Comparison of ENCODE assay signal across 19 mouse cellular contexts in genomic region chrX:12082736-12083135, GRCm38 (mm10).
A peak's percentile ranks its signal among the peaks of the same experiment; 100 is the strongest.
DNase-seq lines count a peak whose midpoint lies in the region; ATAC-seq and TF ChIP-seq lines count a peak whose summit lies in the region.
"Had no signal": no experiment of that assay in that cellular context is flagged by ENCODE, and none has a peak within 500 bp of the region (broad histone marks: within the 10 kb centered on the region; RNA-seq: fewer than 3 reads in every experiment).

No protein-coding gene starts in this region.

- H3K36me3 ChIP-seq in hindbrain, embryonic 11.5 days (ENCODE audit: control insufficient read depth, insufficient read depth, low read length), result no peaks in the 10 kb centered on the region
- H3K36me3 ChIP-seq in hindbrain, embryonic 12.5 days, result no peaks in the 10 kb centered on the region
- no peaks in the 10 kb centered on the region for H3K36me3 ChIP-seq in midbrain, embryonic 11.5 days (ENCODE audit: control insufficient read depth, insufficient read depth, low read length)
- H3K36me3 ChIP-seq in midbrain, postnatal 0 days (ENCODE audit: insufficient read depth, low read length), result no peaks in the 10 kb centered on the region
- H3K36me3 ChIP-seq in embryonic facial prominence, embryonic 10.5 days (replicated peaks), result no peaks in the 10 kb centered on the region
- H3K36me3 ChIP-seq: embryonic facial prominence, embryonic 13.5 days; forebrain, embryonic 12.5 days; heart, embryonic 12.5 days; hindbrain, embryonic 15.5 days; liver, embryonic 15.5 days; stomach, embryonic 15.5 days had no signal

- TF ChIP-seq CTCF in midbrain, postnatal 0 days (IDR thresholded peaks at IDR 0.05), result no peak

- H3K27me3 ChIP-seq in hindbrain, embryonic 11.5 days (ENCODE audit: control insufficient read depth, insufficient read depth, low read length), result peaks cover 78% of the 10 kb centered on the region
- H3K27me3 ChIP-seq in hindbrain, embryonic 12.5 days, result peaks cover 96% of the 10 kb centered on the region
- peaks cover 87% of the 10 kb centered on the region for H3K27me3 ChIP-seq in midbrain, embryonic 11.5 days (ENCODE audit: control insufficient read depth, insufficient read depth, low read length)
- H3K27me3 ChIP-seq in midbrain, postnatal 0 days (ENCODE audit: insufficient read depth, low read length), result peaks cover 27% of the 10 kb centered on the region; the same call in 1 of the 2 replicates
- H3K27me3 ChIP-seq in embryonic facial prominence, embryonic 10.5 days (replicated peaks; ENCODE audit: low read depth, poor library complexity, severe bottlenecking), result peaks cover 100% of the 10 kb centered on the region

- no peak for ATAC-seq in hindbrain, embryonic 11.5 days (ENCODE audit: low FRiP score)
- no peak for ATAC-seq in hindbrain, embryonic 12.5 days (ENCODE audit: low FRiP score)
- no peak for ATAC-seq in midbrain, embryonic 11.5 days (ENCODE audit: low FRiP score)
- no peak for ATAC-seq in midbrain, postnatal 0 days (ENCODE audit: low FRiP score)

- H3K4me1 ChIP-seq in hindbrain, embryonic 11.5 days (replicated peaks; ENCODE audit: control insufficient read depth, insufficient read depth, low read length), result no peaks in the 10 kb centered on the region; the same call in 1 of the 2 replicates
- H3K4me1 ChIP-seq in hindbrain, embryonic 12.5 days, result peaks cover 37% of the 10 kb centered on the region
- peaks cover 35% of the 10 kb centered on the region for H3K4me1 ChIP-seq in midbrain, embryonic 11.5 days (ENCODE audit: control insufficient read depth, insufficient read depth, low read length)
- H3K4me1 ChIP-seq in midbrain, postnatal 0 days (ENCODE audit: insufficient read depth, low read length), result no peaks in the 10 kb centered on the region
- peaks cover 70% of the 10 kb centered on the region for H3K4me1 ChIP-seq in embryonic facial prominence, embryonic 10.5 days

- H3K4me2 ChIP-seq in hindbrain, embryonic 11.5 days (replicated peaks; ENCODE audit: low read depth, low read length), result no peak overlapping the region
- no peak overlapping the region for H3K4me2 ChIP-seq in hindbrain, embryonic 12.5 days (replicated peaks)
- no peak overlapping the region for H3K4me2 ChIP-seq in midbrain, embryonic 11.5 days
- no peak overlapping the region for H3K4me2 ChIP-seq in midbrain, postnatal 0 days (ENCODE audit: low read depth, low read length, poor library complexity, severe bottlenecking)
- H3K4me2 ChIP-seq: embryonic facial prominence, embryonic 13.5 days; forebrain, embryonic 12.5 days; heart, embryonic 12.5 days; hindbrain, embryonic 15.5 days; liver, embryonic 15.5 days; stomach, embryonic 15.5 days had no signal

- H3K9ac ChIP-seq in hindbrain, embryonic 11.5 days (ENCODE audit: low read depth, low read length), result no peak overlapping the region
- no peak overlapping the region for H3K9ac ChIP-seq in hindbrain, embryonic 12.5 days
- H3K9ac ChIP-seq in midbrain, embryonic 11.5 days (ENCODE audit: low read length), result no peak overlapping the region
- no peak overlapping the region for H3K9ac ChIP-seq in midbrain, postnatal 0 days (replicated peaks; ENCODE audit: low read length, poor library complexity, severe bottlenecking)
- H3K9ac ChIP-seq: embryonic facial prominence, embryonic 13.5 days; forebrain, embryonic 12.5 days; heart, embryonic 12.5 days; hindbrain, embryonic 15.5 days; liver, embryonic 15.5 days; stomach, embryonic 15.5 days had no signal

- WGBS in hindbrain, embryonic 11.5 days, result 7% methylated on average over 16 of the region's 16 CpGs
- WGBS in hindbrain, embryonic 12.5 days, result 9% methylated on average over 16 of the region's 16 CpGs
- WGBS in midbrain, embryonic 11.5 days, result 8% methylated on average over 16 of the region's 16 CpGs
- 25% methylated on average over 16 of the region's 16 CpGs for WGBS in midbrain, postnatal 0 days
- 7% methylated on average over 16 of the region's 16 CpGs for WGBS in embryonic facial prominence, embryonic 10.5 days

- no peak overlapping the region for H3K27ac ChIP-seq in hindbrain, embryonic 11.5 days (ENCODE audit: low read depth, low read length)
- no peak overlapping the region for H3K27ac ChIP-seq in hindbrain, embryonic 12.5 days
- H3K27ac ChIP-seq in midbrain, embryonic 11.5 days (ENCODE audit: low read depth, low read length), result no peak overlapping the region
- no peak overlapping the region for H3K27ac ChIP-seq in midbrain, postnatal 0 days (ENCODE audit: low read depth, low read length)
- H3K27ac ChIP-seq in embryonic facial prominence, embryonic 10.5 days (replicated peaks), result no peak overlapping the region
- H3K27ac ChIP-seq: embryonic facial prominence, embryonic 13.5 days; forebrain, embryonic 12.5 days; hindbrain, embryonic 15.5 days; liver, embryonic 15.5 days; stomach, embryonic 15.5 days had no signal

- DNase-seq in hindbrain, embryonic 11.5 days (ENCODE audit: low spot score), result peak; percentile 26
- peak; percentile 89 for DNase-seq in midbrain, embryonic 11.5 days (ENCODE audit: low spot score, missing footprints)
- DNase-seq in midbrain, postnatal 0 days (ENCODE audit: low spot score), result no peak
- DNase-seq in embryonic facial prominence, embryonic 10.5 days (ENCODE audit: low spot score), result peak; percentile 24
- no peak for DNase-seq in heart, postnatal 10 days
- no peak for DNase-seq in urinary bladder, postnatal 25 days (ENCODE audit: low spot score)
- DNase-seq: adrenal gland, postnatal 25 days; cerebellum, adult 11-12 months; gastrocnemius, postnatal 10 days; thymus, postnatal 36 days had no signal

- intact Hi-C loops in heart, postnatal 10 days (cut with DNase I), result loop anchor here (10.0 kb wide), 2 partner anchors 172 to 278 kb away; no protein-coding TSS in a partner anchor

- no peak overlapping the region for H3K4me3 ChIP-seq in hindbrain, embryonic 11.5 days (ENCODE audit: low read depth, low read length)
- H3K4me3 ChIP-seq in hindbrain, embryonic 12.5 days, result no peak overlapping the region
- no peak overlapping the region for H3K4me3 ChIP-seq in midbrain, embryonic 11.5 days (ENCODE audit: low read depth, low read length)
- H3K4me3 ChIP-seq in midbrain, postnatal 0 days (ENCODE audit: low read depth, low read length), result no peak overlapping the region
- no peak overlapping the region for H3K4me3 ChIP-seq in embryonic facial prominence, embryonic 10.5 days
- H3K4me3 ChIP-seq: embryonic facial prominence, embryonic 13.5 days; forebrain, embryonic 12.5 days; heart, embryonic 12.5 days; hindbrain, embryonic 15.5 days; liver, embryonic 15.5 days; megakaryocyte, embryonic 14.5 days; myocyte; stomach, embryonic 15.5 days had no signal

- no peaks in the 10 kb centered on the region for H3K9me3 ChIP-seq in hindbrain, embryonic 11.5 days (ENCODE audit: control insufficient read depth, low read length)
- H3K9me3 ChIP-seq in hindbrain, embryonic 12.5 days (replicated peaks), result no peaks in the 10 kb centered on the region
- no peaks in the 10 kb centered on the region for H3K9me3 ChIP-seq in midbrain, embryonic 11.5 days (ENCODE audit: control insufficient read depth, low read length)
- no peaks in the 10 kb centered on the region for H3K9me3 ChIP-seq in midbrain, postnatal 0 days (ENCODE audit: low read length)
- no peaks in the 10 kb centered on the region for H3K9me3 ChIP-seq in embryonic facial prominence, embryonic 10.5 days
- H3K9me3 ChIP-seq: embryonic facial prominence, embryonic 13.5 days; forebrain, embryonic 12.5 days; heart, embryonic 12.5 days; hindbrain, embryonic 15.5 days; liver, embryonic 15.5 days; stomach, embryonic 15.5 days had no signal

Comparison
In these comparisons a context has a peak if more than half of its experiments do, and no peak if none do; other contexts are left out.
1. DNase-seq: peak in hindbrain, embryonic 11.5 days (single experiment), midbrain, embryonic 11.5 days (single experiment) and embryonic facial prominence, embryonic 10.5 days (single experiment); none in midbrain, postnatal 0 days (single experiment), heart, postnatal 10 days (0 of 2) and urinary bladder, postnatal 25 days (single experiment).